Mouse (Mus musculus) liver, postnatal 0 days (tissue): ENCODE measurements around the gene Scaf1.

ENCODE experiments used
- CTCF ChIP-seq: sonication (generic); IDR thresholded peaks from 2 replicates; pipeline ENCODE4 v1.5.1; 2016; ENCODE audit warnings: antibody characterized with exemption, low read depth
- EP300 ChIP-seq: IDR thresholded peaks from 2 replicates; pipeline ENCODE4 v1.6.1; 2016; ENCODE audit warnings: antibody characterized with exemption, low read depth, mild to moderate bottlenecking

DNA sequence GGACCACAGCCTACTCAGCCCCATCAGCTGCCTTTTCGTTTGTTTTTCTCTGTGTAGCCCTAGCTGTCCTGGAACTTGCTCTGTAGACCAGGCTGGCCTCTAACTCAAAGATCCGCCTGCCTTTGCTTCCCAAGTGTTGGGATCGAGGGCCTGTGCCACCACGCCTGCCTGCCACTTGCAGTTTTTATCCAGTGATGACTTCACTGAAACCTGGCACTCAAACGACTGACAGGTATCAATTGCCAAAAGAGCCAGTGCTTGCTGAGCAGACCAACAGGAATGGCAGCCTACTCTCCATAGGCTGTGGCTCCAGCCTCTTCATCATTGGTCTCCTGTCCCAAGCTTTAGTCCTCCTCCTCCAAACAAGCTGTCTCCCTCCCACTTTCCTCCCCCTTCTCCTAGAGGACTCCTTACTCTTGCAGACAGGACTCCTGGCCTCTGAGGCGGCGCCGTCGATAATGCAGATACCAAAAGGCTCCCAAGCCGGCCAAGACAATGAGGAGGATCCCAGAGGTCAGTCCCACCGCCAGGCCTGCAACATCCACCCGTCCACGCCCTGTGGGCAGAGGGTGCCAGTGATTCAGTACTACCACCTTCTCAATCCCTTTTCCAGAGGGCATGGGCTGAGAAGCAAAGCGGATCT lies 40.3 kb upstream of the Scaf1 start:
- TF ChIP-seq CTCF: no peak
- TF ChIP-seq EP300: no peak
